ENCODE assay signal across 9 mouse cellular contexts in genomic region chr7:79727091-79727490, GRCm38 (mm10). TPM values are rescaled to one million over a fixed set of nuclear protein-coding genes. Genes with fewer than 3 reads are reported as not detected.
A peak's percentile ranks its signal among the peaks of the same experiment; 100 is the strongest.
DNase-seq lines count a peak whose midpoint lies in the region; ATAC-seq and TF ChIP-seq lines count a peak whose summit lies in the region.
"Had no signal": no experiment of that assay in that cellular context is flagged by ENCODE, and none has a peak within 500 bp of the region (broad histone marks: within the 10 kb centered on the region; RNA-seq: fewer than 3 reads in every experiment).

No protein-coding gene starts in this region.

- no peaks in the 10 kb centered on the region for H3K4me1 ChIP-seq in midbrain, embryonic 11.5 days (ENCODE audit: control insufficient read depth, insufficient read depth, low read length)
- no peaks in the 10 kb centered on the region for H3K4me1 ChIP-seq in midbrain, embryonic 16.5 days (ENCODE audit: control insufficient read depth, insufficient read depth, low read length)
- peaks cover 2% of the 10 kb centered on the region; the same call in 1 of the 2 replicates for H3K4me1 ChIP-seq in heart, embryonic 13.5 days
- no peaks in the 10 kb centered on the region for H3K4me1 ChIP-seq in liver, postnatal 0 days (ENCODE audit: insufficient read depth)

- 27% methylated on average over 2 of the region's 2 CpGs for WGBS in midbrain, embryonic 11.5 days
- 12% methylated on average over 2 of the region's 2 CpGs for WGBS in midbrain, embryonic 16.5 days
- 15% methylated on average over 2 of the region's 2 CpGs for WGBS in heart, embryonic 13.5 days
- WGBS in liver, postnatal 0 days (ENCODE audit: insufficient replicate concordance) = 11% methylated on average over 2 of the region's 2 CpGs

- no peak; the same call in 1 of the 2 replicates for ATAC-seq in midbrain, embryonic 11.5 days (ENCODE audit: low FRiP score)
- no peak for ATAC-seq in midbrain, embryonic 16.5 days
- ATAC-seq in heart, embryonic 13.5 days (ENCODE audit: extremely low read depth, insufficient number of reproducible peaks, low FRiP score, low TSS enrichment) = 0 out of 2 replicates have a peak, but pooled peaks have one; percentile 16
- no peak for ATAC-seq in liver, postnatal 0 days

- peak; percentile 82 for TF ChIP-seq CTCF in liver, postnatal 0 days (IDR thresholded peaks at IDR 0.05; ENCODE audit: low read depth)

- DNase-seq in adrenal gland, adult 18-20 months (ENCODE audit: low spot score in 2 of 2) = peak; percentile 38 to 59
- DNase-seq in adrenal gland, postnatal 4 days (ENCODE audit: low spot score in 2 of 2) = no peak
- DNase-seq in midbrain, embryonic 11.5 days (ENCODE audit: low spot score, missing footprints) = peak; percentile 87
- DNase-seq in c-Kit-positive CD71-positive TER-119-positive erythroid progenitor cells, embryonic 14.5 days (ENCODE audit: low spot score) = peak; percentile 48
- DNase-seq in liver, postnatal 0 days = peak; percentile 64
- peak; percentile 46 for DNase-seq in splenic B cell, adult 2 months (ENCODE audit: low read depth, low spot score)

- no peak overlapping the region for H3K27ac ChIP-seq in midbrain, embryonic 11.5 days (ENCODE audit: low read depth, low read length)
- no peak overlapping the region for H3K27ac ChIP-seq in midbrain, embryonic 16.5 days (ENCODE audit: low read length)
- H3K27ac ChIP-seq in heart, embryonic 13.5 days (replicated peaks) = no peak overlapping the region
- no peak overlapping the region for H3K27ac ChIP-seq in liver, postnatal 0 days (ENCODE audit: low read depth)

- H3K4me2 ChIP-seq in midbrain, embryonic 11.5 days = no peak overlapping the region
- no peak overlapping the region for H3K4me2 ChIP-seq in midbrain, embryonic 16.5 days (ENCODE audit: low read length)
- H3K4me2 ChIP-seq in heart, embryonic 13.5 days = no peak overlapping the region
- H3K4me2 ChIP-seq in liver, postnatal 0 days (ENCODE audit: low read depth, low read length) = no peak overlapping the region

- H3K27me3 ChIP-seq in midbrain, embryonic 11.5 days (ENCODE audit: control insufficient read depth, insufficient read depth, low read length) = peaks cover 14% of the 10 kb centered on the region
- peaks cover 17% of the 10 kb centered on the region for H3K27me3 ChIP-seq in midbrain, embryonic 16.5 days (ENCODE audit: control insufficient read depth, insufficient read depth, low read depth, low read length)
- H3K27me3 ChIP-seq in heart, embryonic 13.5 days (replicated peaks) = peaks cover 55% of the 10 kb centered on the region
- peaks cover 14% of the 10 kb centered on the region for H3K27me3 ChIP-seq in liver, postnatal 0 days (ENCODE audit: insufficient read depth, low read length)
- H3K27me3 ChIP-seq in splenic B cell, adult 2 months (ENCODE audit: control insufficient read depth, insufficient read depth, low read length, poor library complexity, severe bottlenecking) = no peaks in the 10 kb centered on the region

- H3K9me3 ChIP-seq in midbrain, embryonic 11.5 days (ENCODE audit: control insufficient read depth, low read length) = no peaks in the 10 kb centered on the region
- H3K9me3 ChIP-seq in midbrain, embryonic 16.5 days (replicated peaks; ENCODE audit: control insufficient read depth, low read length, poor library complexity, severe bottlenecking) = no peaks in the 10 kb centered on the region
- H3K9me3 ChIP-seq in heart, embryonic 13.5 days = no peaks in the 10 kb centered on the region
- H3K9me3 ChIP-seq in liver, postnatal 0 days (ENCODE audit: low read length) = no peaks in the 10 kb centered on the region

- no peaks in the 10 kb centered on the region for H3K36me3 ChIP-seq in midbrain, embryonic 11.5 days (ENCODE audit: control insufficient read depth, insufficient read depth, low read length)
- no peaks in the 10 kb centered on the region for H3K36me3 ChIP-seq in midbrain, embryonic 16.5 days (ENCODE audit: control insufficient read depth, insufficient read depth, low read length)
- H3K36me3 ChIP-seq in heart, embryonic 13.5 days = no peaks in the 10 kb centered on the region
- H3K36me3 ChIP-seq in liver, postnatal 0 days (replicated peaks; ENCODE audit: insufficient read depth, low read length) = no peaks in the 10 kb centered on the region
- no peaks in the 10 kb centered on the region for H3K36me3 ChIP-seq in splenic B cell, adult 2 months (ENCODE audit: control insufficient read depth, insufficient read depth, low read length, poor library complexity, severe bottlenecking)

- no peak overlapping the region for H3K9ac ChIP-seq in midbrain, embryonic 11.5 days (ENCODE audit: low read length)
- no peak overlapping the region for H3K9ac ChIP-seq in midbrain, embryonic 16.5 days (ENCODE audit: low read depth, low read length)
- H3K9ac ChIP-seq in heart, embryonic 13.5 days = no peak overlapping the region
- no peak overlapping the region for H3K9ac ChIP-seq in liver, postnatal 0 days (replicated peaks)

- TF ChIP-seq EP300 in liver, postnatal 0 days (IDR thresholded peaks at IDR 0.05; ENCODE audit: low read depth) = no peak

- H3K4me3 ChIP-seq in midbrain, embryonic 11.5 days (ENCODE audit: low read depth, low read length) = no peak overlapping the region
- H3K4me3 ChIP-seq in midbrain, embryonic 16.5 days (ENCODE audit: low read depth, low read length) = no peak overlapping the region
- H3K4me3 ChIP-seq in heart, embryonic 13.5 days = no peak overlapping the region
- no peak overlapping the region for H3K4me3 ChIP-seq in liver, postnatal 0 days (ENCODE audit: low read depth, low read length)

RNA-seq across cellular contexts. Expression of gene Plin1, which starts 5.6 kb away (rescaled TPM):
- 1,000 to 10,000 TPM in 1 of 2 experiments, 100 to 1,000 TPM in 1; 490 to 1,137 TPM for total RNA-seq in adrenal gland, adult 18-20 months (2021)
- total RNA-seq in adrenal gland, postnatal 4 days (2021) = 100 to 1,000 TPM; 360 to 412 TPM
- not detected in 2 replicates for polyA plus RNA-seq in midbrain, embryonic 11.5 days (2014; fragmentation: Nextera tagmentation; extraction: Ambion mirVana)
- polyA plus RNA-seq in midbrain, embryonic 16.5 days (2015; fragmentation: Nextera tagmentation; extraction: Ambion mirVana) = 0.22 and 0.24 TPM in 2 replicates
- not detected in 2 replicates for polyA plus RNA-seq in heart, embryonic 13.5 days (2015; fragmentation: Nextera tagmentation; extraction: Ambion mirVana)
- not detected in 2 replicates for polyA plus RNA-seq in liver, postnatal 0 days (2015; fragmentation: Nextera tagmentation; extraction: Ambion mirVana)
- polyA plus RNA-seq: heart, embryonic 16.5 days had no signal

RNA-seq across cellular contexts. Expression of gene Kif7, which starts 11.6 kb away (rescaled TPM):
- total RNA-seq in adrenal gland, adult 18-20 months (2021) = 1 to 10 TPM; 2.3 to 2.5 TPM
- total RNA-seq in adrenal gland, postnatal 4 days (2021) = 10 to 100 TPM; 10.6 to 11.0 TPM
- polyA plus RNA-seq in midbrain, embryonic 11.5 days (2014; fragmentation: Nextera tagmentation; extraction: Ambion mirVana) = 2.8 and 4.7 TPM in 2 replicates
- 1.3 and 1.9 TPM in 2 replicates for polyA plus RNA-seq in midbrain, embryonic 16.5 days (2015; fragmentation: Nextera tagmentation; extraction: Ambion mirVana)
- polyA plus RNA-seq in heart, embryonic 13.5 days (2015; fragmentation: Nextera tagmentation; extraction: Ambion mirVana) = 1.7 and 2.4 TPM in 2 replicates
- 0.15 and 0.19 TPM in 2 replicates for polyA plus RNA-seq in liver, postnatal 0 days (2015; fragmentation: Nextera tagmentation; extraction: Ambion mirVana)

RNA-seq across cellular contexts. Expression of gene Pex11a, which starts 15.8 kb away (rescaled TPM):
- 10 to 100 TPM; 55.5 to 61.1 TPM for total RNA-seq in adrenal gland, adult 18-20 months (2021)
- 10 to 100 TPM; 35.7 to 37.7 TPM for total RNA-seq in adrenal gland, postnatal 4 days (2021)
- polyA plus RNA-seq in midbrain, embryonic 11.5 days (2014; fragmentation: Nextera tagmentation; extraction: Ambion mirVana) = 8.4 TPM in 2 replicates
- polyA plus RNA-seq in midbrain, embryonic 16.5 days (2015; fragmentation: Nextera tagmentation; extraction: Ambion mirVana) = 12.7 and 13.9 TPM in 2 replicates
- polyA plus RNA-seq in heart, embryonic 13.5 days (2015; fragmentation: Nextera tagmentation; extraction: Ambion mirVana) = 5.8 and 9.6 TPM in 2 replicates
- polyA plus RNA-seq in liver, postnatal 0 days (2015; fragmentation: Nextera tagmentation; extraction: Ambion mirVana) = 13.5 and 16.1 TPM in 2 replicates

RNA-seq across cellular contexts. Expression of gene Wdr93, which starts 15.9 kb away (rescaled TPM):
- total RNA-seq in adrenal gland, adult 18-20 months (2021) = 1 to 10 TPM; 1.8 to 2.5 TPM
- 1 to 10 TPM; 2.7 to 2.9 TPM for total RNA-seq in adrenal gland, postnatal 4 days (2021)
- 0.33 and 0.39 TPM in 2 replicates for polyA plus RNA-seq in midbrain, embryonic 11.5 days (2014; fragmentation: Nextera tagmentation; extraction: Ambion mirVana)
- 0.33 and 0.50 TPM in 2 replicates for polyA plus RNA-seq in midbrain, embryonic 16.5 days (2015; fragmentation: Nextera tagmentation; extraction: Ambion mirVana)
- polyA plus RNA-seq in heart, embryonic 13.5 days (2015; fragmentation: Nextera tagmentation; extraction: Ambion mirVana) = 1.4 and 1.5 TPM in 2 replicates
- 0.11 and 0.19 TPM in 2 replicates for polyA plus RNA-seq in liver, postnatal 0 days (2015; fragmentation: Nextera tagmentation; extraction: Ambion mirVana)

Comparison
In these comparisons a context has a peak if more than half of its experiments do, and no peak if none do; other contexts are left out.
1. DNase-seq: peak in adrenal gland, adult 18-20 months (2 of 2), midbrain, embryonic 11.5 days (single experiment), c-Kit-positive CD71-positive TER-119-positive erythroid progenitor cells, embryonic 14.5 days (single experiment), liver, postnatal 0 days (single experiment) and splenic B cell, adult 2 months (single experiment); none in adrenal gland, postnatal 4 days (0 of 2).